Mouse (Mus musculus): Measurements from ENCODE around the gene Gpr179. TPM values are rescaled to one million over a fixed set of nuclear protein-coding genes. Genes with fewer than 3 reads are reported as not detected.

Gene Gpr179
- under 0.01 TPM in 2 replicates for polyA plus RNA-seq (2012; rRNA removed)

DNA sequence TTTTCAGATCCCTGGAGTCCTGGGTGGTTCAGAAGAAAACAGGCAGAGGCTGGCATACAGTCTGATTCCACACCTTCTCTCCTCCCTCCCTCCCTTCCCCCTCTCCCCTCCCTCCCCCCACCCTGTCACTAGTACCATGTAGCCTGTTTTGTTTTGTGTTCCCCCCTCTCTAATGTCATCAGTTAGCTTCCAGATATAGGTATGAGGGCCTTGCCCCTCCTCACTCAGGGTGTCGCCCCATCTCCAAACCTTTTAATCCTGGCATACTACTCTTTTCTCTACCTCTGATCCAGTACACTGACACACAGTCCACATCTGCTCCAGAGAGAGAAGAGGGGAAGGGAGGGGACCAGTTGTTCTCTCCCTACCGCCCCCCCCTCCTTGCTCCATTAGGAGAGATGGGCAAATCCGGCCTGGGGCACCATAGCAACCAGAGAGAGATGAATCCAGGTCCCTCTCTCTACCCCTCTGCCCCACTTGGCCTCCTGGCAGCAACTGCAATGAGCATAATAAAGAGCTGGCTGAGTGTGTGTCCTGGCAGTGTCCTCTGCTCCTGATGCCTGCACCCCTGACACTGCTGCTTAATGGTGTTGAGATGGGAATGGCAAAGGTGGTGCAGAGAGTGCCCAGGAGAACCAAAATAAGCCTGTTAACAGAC lies at the start of gene Gpr179:
Gene Gpr179, minus strand, starts transcription at position 51 of the 658 bp plus-strand sequence.

GRCm38 (mm10) chr11:97361948-97362648 lies 10.2 kb upstream of the Gpr179 start, which contains the start of gene Socs7:
Gene Socs7 (plus strand): TSS chr11:97362551.

GRCm38 (mm10) chr11:97315504-97316503 lies 36.1 kb downstream of the Gpr179 start, which contains the start of gene Mrpl45:
Gene Mrpl45 (plus strand): TSS chr11:97315716.

Other genes with a start within 250 kb of the Gpr179 start
- 0.08 and 0.14 TPM in 2 replicates for gene Tbx21, start 236.7 kb downstream of the Gpr179 start, polyA plus RNA-seq (2012; rRNA removed)
- gene Tbkbp1, start 200.6 kb downstream of the Gpr179 start, polyA plus RNA-seq (2012; rRNA removed) = 3.7 and 4.6 TPM in 2 replicates
- 36.6 and 37.9 TPM in 2 replicates for gene Kpnb1, start 164.2 kb downstream of the Gpr179 start, polyA plus RNA-seq (2012; rRNA removed)
- 8.1 and 11.9 TPM in 2 replicates for gene Npepps, start 71.4 kb downstream of the Gpr179 start, polyA plus RNA-seq (2012; rRNA removed)
- 12.0 and 12.6 TPM in 2 replicates for gene Mrpl45, start 36.4 kb downstream of the Gpr179 start, polyA plus RNA-seq (2012; rRNA removed)
- gene Socs7, start 10.5 kb upstream of the Gpr179 start, polyA plus RNA-seq (2012; rRNA removed) = 2.1 and 2.3 TPM in 2 replicates
- gene Arhgap23, start 63.5 kb upstream of the Gpr179 start, polyA plus RNA-seq (2012; rRNA removed) = 9.1 and 13.2 TPM in 2 replicates
- not detected in 2 replicates for gene 4933428G20Rik, start 148.3 kb upstream of the Gpr179 start, polyA plus RNA-seq (2012; rRNA removed)
- 0.05 and 0.07 TPM in 2 replicates for gene Srcin1, start 224.1 kb upstream of the Gpr179 start, polyA plus RNA-seq (2012; rRNA removed)